Mouse (Mus musculus): ENCODE measurements around the gene Cox20. TPM values are rescaled to one million over a fixed set of nuclear protein-coding genes. Genes with fewer than 3 reads are reported as not detected.

Cox20 gene
- polyA plus RNA-seq, 1 experiment from 2014 or later, result 124 TPM

DNA sequence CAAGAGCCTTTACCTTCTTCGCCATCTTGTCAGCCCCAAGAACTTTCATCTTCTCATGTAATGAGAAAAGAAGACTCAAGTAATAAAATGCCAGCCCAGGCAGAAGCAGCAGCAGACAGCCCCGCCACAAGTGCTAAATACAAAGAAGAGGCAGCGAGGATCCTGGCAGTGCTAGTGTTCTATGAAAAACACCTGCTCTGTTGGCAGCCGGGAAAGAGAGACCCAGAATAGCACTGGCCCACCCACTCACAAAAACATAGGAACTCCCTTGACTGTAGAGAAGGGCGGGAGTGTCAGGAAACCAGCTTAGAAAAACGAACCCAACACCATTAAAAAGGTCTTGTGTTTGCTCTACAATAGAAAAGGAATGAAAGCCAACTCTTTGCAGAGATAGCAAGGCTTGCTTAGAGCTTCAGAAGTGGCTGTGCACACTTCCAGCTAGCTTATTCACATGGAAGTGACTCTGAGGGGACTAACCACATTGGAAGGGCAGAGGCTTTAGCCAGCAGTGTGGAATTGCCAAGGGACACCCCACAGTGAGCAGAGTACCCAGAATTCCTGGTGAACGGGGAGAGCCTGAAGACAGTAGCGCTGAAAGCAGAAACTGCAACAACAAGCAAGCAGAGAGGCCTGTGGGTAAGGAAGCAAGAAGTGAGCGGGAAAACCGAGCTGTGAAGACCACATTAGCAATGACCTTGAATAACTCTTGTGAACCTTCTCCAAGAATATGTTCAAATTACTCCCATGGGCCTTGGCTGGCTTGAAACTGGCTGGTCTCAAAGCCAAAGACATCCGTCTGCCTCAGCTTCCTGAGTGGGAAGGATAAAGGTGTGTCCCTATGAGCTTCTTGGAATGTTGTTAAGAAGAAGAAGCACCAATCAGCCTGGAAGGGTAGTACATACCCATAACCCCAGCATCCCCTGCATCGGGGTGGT lies 39.1 kb downstream of the Cox20 start:
- Histone ChIP-seq H3K4me2 (ENCODE audit: low read length) (no peak overlapping the region), H3K4me1 (ENCODE audit: control insufficient read depth, insufficient read depth, low read length) (no peaks in the 10 kb centered on the region), H3K9ac (replicated peaks; ENCODE audit: low read length) (no peak overlapping the region), H3K9me3 (ENCODE audit: control insufficient read depth, low read length) (no peaks in the 10 kb centered on the region), H3K4me3 (replicated peaks; ENCODE audit: low read depth, low read length) (no peak overlapping the region), H3K27me3 (ENCODE audit: control insufficient read depth, insufficient read depth, low read length) (no peaks in the 10 kb centered on the region), H3K27ac (replicated peaks; ENCODE audit: low read depth, low read length) (no peak overlapping the region), H3K36me3 (ENCODE audit: control insufficient read depth, insufficient read depth, low read length) (no peaks in the 10 kb centered on the region)
- ATAC-seq (ENCODE audit: low FRiP score, low TSS enrichment) (no peak), DNase-seq (no peak)
- 74% methylated on average over 12 of the region's 12 CpGs for WGBS

DNA sequence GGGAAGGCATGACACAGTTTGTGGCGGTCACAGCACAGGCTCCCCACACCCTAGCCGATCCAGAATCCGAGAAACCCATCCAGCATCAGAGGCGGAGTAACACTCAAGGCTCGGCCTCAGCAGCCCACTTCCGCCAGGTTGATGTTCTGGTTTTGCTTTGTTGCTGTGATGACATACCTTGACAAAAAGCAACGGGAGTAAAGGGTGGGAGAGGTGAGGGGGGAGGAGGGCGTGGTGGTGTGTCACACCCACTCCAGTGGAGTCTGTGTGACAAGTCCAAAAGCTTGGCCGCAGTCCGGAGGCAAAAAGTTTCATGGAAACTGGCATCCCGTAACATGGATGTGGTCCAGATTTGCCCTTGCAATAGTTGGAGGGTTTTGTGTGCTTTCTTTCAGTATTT lies 41.3 kb downstream of the Cox20 start:
- Histone ChIP-seq H3K4me2 (ENCODE audit: low read length) (no peak overlapping the region), H3K36me3 (ENCODE audit: control insufficient read depth, insufficient read depth, low read length) (no peaks in the 10 kb centered on the region), H3K9me3 (ENCODE audit: control insufficient read depth, low read length) (no peaks in the 10 kb centered on the region), H3K27me3 (ENCODE audit: control insufficient read depth, insufficient read depth, low read length) (no peaks in the 10 kb centered on the region), H3K4me3 (replicated peaks; ENCODE audit: low read depth, low read length) (no peak overlapping the region), H3K4me1 (ENCODE audit: control insufficient read depth, insufficient read depth, low read length) (no peaks in the 10 kb centered on the region), H3K9ac (replicated peaks; ENCODE audit: low read length) (no peak overlapping the region), H3K27ac (replicated peaks; ENCODE audit: low read depth, low read length) (no peak overlapping the region)
- DNase-seq (no peak), ATAC-seq (ENCODE audit: low FRiP score, low TSS enrichment) (no peak)
- WGBS, result 89% methylated on average over 11 of the region's 11 CpGs

- H3K9ac ChIP-seq (replicated peaks; ENCODE audit: low read length), result no peak overlapping the region
- DNase-seq, result no peak
- H3K36me3 ChIP-seq (ENCODE audit: control insufficient read depth, insufficient read depth, low read length), result no peaks in the 10 kb centered on the region
- H3K27ac ChIP-seq (replicated peaks; ENCODE audit: low read depth, low read length), result no peak overlapping the region
- no peaks in the 10 kb centered on the region for H3K9me3 ChIP-seq (ENCODE audit: control insufficient read depth, low read length)
- ATAC-seq (ENCODE audit: low FRiP score, low TSS enrichment), result no peak
- H3K27me3 ChIP-seq (ENCODE audit: control insufficient read depth, insufficient read depth, low read length), result no peaks in the 10 kb centered on the region
- H3K4me3 ChIP-seq (replicated peaks; ENCODE audit: low read depth, low read length), result no peak overlapping the region
- no peak overlapping the region for H3K4me2 ChIP-seq (ENCODE audit: low read length)
- H3K4me1 ChIP-seq (ENCODE audit: control insufficient read depth, insufficient read depth, low read length), result no peaks in the 10 kb centered on the region
- 49% methylated on average over 2 of the region's 2 CpGs for WGBS
Measured at GRCm38 (mm10) chr1:178360702-178361101, 41.8 kb downstream of the Cox20 start.

- Histone ChIP-seq H3K4me3 (replicated peaks; ENCODE audit: low read depth, low read length) (no peak overlapping the region), H3K27me3 (ENCODE audit: control insufficient read depth, insufficient read depth, low read length) (no peaks in the 10 kb centered on the region), H3K9ac (replicated peaks; ENCODE audit: low read length) (no peak overlapping the region), H3K4me2 (ENCODE audit: low read length) (no peak overlapping the region), H3K4me1 (ENCODE audit: control insufficient read depth, insufficient read depth, low read length) (0 out of 2 replicates have a peak, but pooled peaks cover 4% of the 10 kb centered on the region), H3K36me3 (ENCODE audit: control insufficient read depth, insufficient read depth, low read length) (no peaks in the 10 kb centered on the region), H3K9me3 (ENCODE audit: control insufficient read depth, low read length) (no peaks in the 10 kb centered on the region), H3K27ac (replicated peaks; ENCODE audit: low read depth, low read length) (no peak overlapping the region)
- WGBS, result 84% methylated on average over 6 of the region's 6 CpGs
- DNase-seq (no peak), ATAC-seq (ENCODE audit: low FRiP score, low TSS enrichment) (no peak)
Measured at GRCm38 (mm10) chr1:178365171-178365570, 46.2 kb downstream of the Cox20 start.

DNA sequence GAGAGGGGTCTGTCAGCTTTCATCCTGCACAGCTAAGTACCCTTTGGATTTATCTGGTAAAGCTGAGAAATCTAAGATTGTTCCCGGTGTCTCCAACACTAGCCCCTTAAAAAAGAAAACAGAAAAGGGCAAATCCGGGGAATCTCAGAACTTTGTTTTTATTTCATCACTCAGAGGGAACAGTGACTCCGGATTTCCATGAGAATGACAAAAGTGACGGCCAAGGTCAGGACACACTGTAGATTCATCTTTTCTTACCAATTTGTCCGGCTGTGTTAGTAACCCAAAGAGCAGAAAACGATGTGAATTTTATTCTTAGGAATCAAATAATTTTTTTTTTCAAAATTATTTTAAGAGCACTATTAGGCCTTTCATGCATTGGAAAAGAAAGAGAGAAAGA lies 49.2 kb downstream of the Cox20 start:
- H3K9ac ChIP-seq (replicated peaks; ENCODE audit: low read length), result no peak overlapping the region; the same call in 1 of the 2 replicates
- ATAC-seq (ENCODE audit: low FRiP score, low TSS enrichment) (no peak), DNase-seq (no peak)
- no peak overlapping the region; the same call in 1 of the 2 replicates for H3K27ac ChIP-seq (replicated peaks; ENCODE audit: low read depth, low read length)
- no peak overlapping the region for H3K4me3 ChIP-seq (replicated peaks; ENCODE audit: low read depth, low read length)
- no peaks in the 10 kb centered on the region for H3K27me3 ChIP-seq (ENCODE audit: control insufficient read depth, insufficient read depth, low read length)
- no peaks in the 10 kb centered on the region for H3K36me3 ChIP-seq (ENCODE audit: control insufficient read depth, insufficient read depth, low read length)
- 0 out of 2 replicates have a peak, but pooled peaks cover 4% of the 10 kb centered on the region for H3K4me1 ChIP-seq (ENCODE audit: control insufficient read depth, insufficient read depth, low read length)
- H3K4me2 ChIP-seq (ENCODE audit: low read length), result peak overlapping the region; percentile 87
- H3K9me3 ChIP-seq (ENCODE audit: control insufficient read depth, low read length), result no peaks in the 10 kb centered on the region
- 81% methylated on average over 6 of the region's 6 CpGs for WGBS

DNA sequence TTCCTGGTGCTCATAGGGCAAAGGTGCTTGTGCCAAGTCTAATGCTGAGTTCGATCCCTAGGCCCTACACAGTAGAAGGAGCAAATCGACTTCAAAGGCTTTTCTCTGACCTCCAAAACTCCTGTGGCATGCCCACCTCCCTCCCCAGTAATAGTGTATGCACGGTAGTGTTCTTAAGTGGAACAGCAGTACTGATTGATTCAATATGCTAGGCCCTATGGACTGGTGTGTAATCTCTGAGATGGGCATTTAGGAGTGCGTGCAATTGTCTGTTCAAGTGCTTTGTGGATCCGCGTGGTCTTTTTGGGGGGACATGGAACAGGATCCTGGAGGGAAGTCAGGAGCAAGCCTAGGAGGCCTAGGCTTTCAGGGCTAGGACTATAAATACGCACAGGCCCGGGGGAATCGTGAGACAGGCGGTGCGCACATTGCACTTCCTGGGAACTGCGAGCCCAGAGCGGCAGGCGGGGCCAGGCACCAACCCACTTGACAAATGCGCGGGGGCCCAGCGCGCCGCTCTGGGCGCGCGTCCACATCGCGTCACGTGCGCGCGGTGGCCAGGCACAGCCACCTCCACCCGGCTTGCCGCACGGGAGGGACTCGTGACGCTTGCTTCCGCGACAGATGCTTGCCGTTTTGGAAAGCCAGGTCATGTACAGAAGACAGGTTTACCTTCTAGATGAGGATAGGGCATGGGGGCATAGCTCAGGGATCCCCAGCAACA lies 49.8 kb downstream of the Cox20 start:
- 2% methylated on average over 36 of the region's 36 CpGs for WGBS
- H3K4me1 ChIP-seq (ENCODE audit: control insufficient read depth, insufficient read depth, low read length), result 0 out of 2 replicates have a peak, but pooled peaks cover 4% of the 10 kb centered on the region
- DNase-seq (peak; percentile 93), ATAC-seq (ENCODE audit: low FRiP score, low TSS enrichment) (peak; percentile 94)
- H3K9ac ChIP-seq (replicated peaks; ENCODE audit: low read length), result peak overlapping the region; percentile 52
- H3K36me3 ChIP-seq (ENCODE audit: control insufficient read depth, insufficient read depth, low read length), result no peaks in the 10 kb centered on the region
- H3K4me3 ChIP-seq (replicated peaks; ENCODE audit: low read depth, low read length), result peak overlapping the region; percentile 46
- no peaks in the 10 kb centered on the region for H3K9me3 ChIP-seq (ENCODE audit: control insufficient read depth, low read length)
- H3K4me2 ChIP-seq (ENCODE audit: low read length), result peak overlapping the region; percentile 87
- peak overlapping the region; percentile 78 for H3K27ac ChIP-seq (replicated peaks; ENCODE audit: low read depth, low read length)
- H3K27me3 ChIP-seq (ENCODE audit: control insufficient read depth, insufficient read depth, low read length), result no peaks in the 10 kb centered on the region

GRCm38 (mm10) chr1:178369272-178369651 lies 50.3 kb downstream of the Cox20 start:
- WGBS, result 1% methylated on average over 11 of the region's 11 CpGs
- H3K27me3 ChIP-seq (ENCODE audit: control insufficient read depth, insufficient read depth, low read length), result no peaks in the 10 kb centered on the region
- ATAC-seq (ENCODE audit: low FRiP score, low TSS enrichment) (peak; percentile 81), DNase-seq (peak; percentile 69)
- H3K4me2 ChIP-seq (ENCODE audit: low read length), result peak overlapping the region; percentile 87
- H3K9ac ChIP-seq (replicated peaks; ENCODE audit: low read length), result peak overlapping the region; percentile 52
- H3K27ac ChIP-seq (replicated peaks; ENCODE audit: low read depth, low read length), result peak overlapping the region; percentile 78
- no peaks in the 10 kb centered on the region for H3K9me3 ChIP-seq (ENCODE audit: control insufficient read depth, low read length)
- no peaks in the 10 kb centered on the region for H3K36me3 ChIP-seq (ENCODE audit: control insufficient read depth, insufficient read depth, low read length)
- peak overlapping the region; percentile 46 for H3K4me3 ChIP-seq (replicated peaks; ENCODE audit: low read depth, low read length)
- 0 out of 2 replicates have a peak, but pooled peaks cover 4% of the 10 kb centered on the region for H3K4me1 ChIP-seq (ENCODE audit: control insufficient read depth, insufficient read depth, low read length)
